Mouse (Mus musculus): ENCODE measurements around the gene Cdc37.

Gene Cdc37

GRCm38 (mm10) chr9:21149654-21150419, at the start of gene Cdc37:
Cdc37 (minus strand) TSS chr9:21149982.
- peak; percentile 94 for DNase-seq (ENCODE audit: low read depth, low spot score)

- DNase-seq (ENCODE audit: low read depth, low spot score), result no peak
Measured at GRCm38 (mm10) chr9:21198960-21199359, 49.2 kb upstream of the Cdc37 start.

GRCm38 (mm10) chr9:21197981-21198380, 48.2 kb upstream of the Cdc37 start:
- DNase-seq (ENCODE audit: low read depth, low spot score), result no peak

- no peak for DNase-seq (ENCODE audit: low read depth, low spot score)
Measured at GRCm38 (mm10) chr9:21196521-21197433, 47.0 kb upstream of the Cdc37 start.

- DNase-seq (ENCODE audit: low read depth, low spot score), result peak; percentile 51
Measured at GRCm38 (mm10) chr9:21195736-21196505, 46.1 kb upstream of the Cdc37 start.

- no peak for DNase-seq (ENCODE audit: low read depth, low spot score)
Measured at GRCm38 (mm10) chr9:21194787-21195493, 45.2 kb upstream of the Cdc37 start.

GRCm38 (mm10) chr9:21193786-21194185, 44.0 kb upstream of the Cdc37 start:
- no peak for DNase-seq (ENCODE audit: low read depth, low spot score)

- DNase-seq (ENCODE audit: low read depth, low spot score), result no peak
Measured at GRCm38 (mm10) chr9:21190670-21191069, 40.9 kb upstream of the Cdc37 start.

GRCm38 (mm10) chr9:21189905-21190304, 40.1 kb upstream of the Cdc37 start:
- DNase-seq (ENCODE audit: low read depth, low spot score), result peak; percentile 75

GRCm38 (mm10) chr9:21185436-21185835, 35.7 kb upstream of the Cdc37 start:
- no peak for DNase-seq (ENCODE audit: low read depth, low spot score)

GRCm38 (mm10) chr9:21184733-21185132, 35.0 kb upstream of the Cdc37 start:
- DNase-seq (ENCODE audit: low read depth, low spot score), result no peak

GRCm38 (mm10) chr9:21183905-21184413, 34.2 kb upstream of the Cdc37 start:
- DNase-seq (ENCODE audit: low read depth, low spot score), result peak; percentile 72

GRCm38 (mm10) chr9:21183421-21183820, 33.6 kb upstream of the Cdc37 start:
- DNase-seq (ENCODE audit: low read depth, low spot score), result peak; percentile 38

- DNase-seq (ENCODE audit: low read depth, low spot score), result peak; percentile 44
Measured at GRCm38 (mm10) chr9:21181421-21182220, 31.8 kb upstream of the Cdc37 start.

- no peak for DNase-seq (ENCODE audit: low read depth, low spot score)
Measured at GRCm38 (mm10) chr9:21180841-21181240, 31.1 kb upstream of the Cdc37 start.

GRCm38 (mm10) chr9:21180402-21180801, 30.6 kb upstream of the Cdc37 start:
- no peak for DNase-seq (ENCODE audit: low read depth, low spot score)

- peak; percentile 85 for DNase-seq (ENCODE audit: low read depth, low spot score)
Measured at GRCm38 (mm10) chr9:21172364-21172763, 22.6 kb upstream of the Cdc37 start.

GRCm38 (mm10) chr9:21169157-21169556, 19.4 kb upstream of the Cdc37 start:
- DNase-seq (ENCODE audit: low read depth, low spot score), result no peak

- peak; percentile 91 for DNase-seq (ENCODE audit: low read depth, low spot score)
Measured at GRCm38 (mm10) chr9:21168161-21169123, 18.7 kb upstream of the Cdc37 start.

All from CD4-positive, CD25-positive, alpha-beta regulatory T cell, adult 2 months (primary cell).